Mouse (Mus musculus): Measurements from ENCODE around the gene Hspa12a. TPM values are rescaled to one million over a fixed set of nuclear protein-coding genes. Genes with fewer than 3 reads are reported as not detected.

The Hspa12a gene
- total RNA-seq, 2 experiments from 2014 or later, result 15.9 to 19.4 TPM

DNA sequence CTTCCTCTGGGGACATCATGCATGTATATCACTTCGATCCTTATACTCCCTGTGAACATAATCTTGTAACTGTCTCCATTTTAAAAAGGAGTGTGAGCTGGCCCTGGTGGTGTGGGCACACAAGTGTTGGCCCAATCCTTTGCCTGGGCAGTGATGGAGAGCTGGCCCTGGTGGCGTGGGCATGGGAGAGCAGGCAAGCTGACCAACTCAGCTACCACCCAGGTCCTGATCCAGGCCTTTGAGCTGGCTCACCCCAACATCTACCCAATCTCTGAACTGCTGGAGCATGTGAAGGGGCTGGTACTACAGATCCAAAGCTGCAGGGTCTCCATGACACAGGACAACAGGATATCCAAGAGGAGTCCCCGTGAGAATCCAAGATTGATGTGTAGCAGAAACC, 120.2 kb downstream of the Hspa12a start:
- no peak for DNase-seq

DNA sequence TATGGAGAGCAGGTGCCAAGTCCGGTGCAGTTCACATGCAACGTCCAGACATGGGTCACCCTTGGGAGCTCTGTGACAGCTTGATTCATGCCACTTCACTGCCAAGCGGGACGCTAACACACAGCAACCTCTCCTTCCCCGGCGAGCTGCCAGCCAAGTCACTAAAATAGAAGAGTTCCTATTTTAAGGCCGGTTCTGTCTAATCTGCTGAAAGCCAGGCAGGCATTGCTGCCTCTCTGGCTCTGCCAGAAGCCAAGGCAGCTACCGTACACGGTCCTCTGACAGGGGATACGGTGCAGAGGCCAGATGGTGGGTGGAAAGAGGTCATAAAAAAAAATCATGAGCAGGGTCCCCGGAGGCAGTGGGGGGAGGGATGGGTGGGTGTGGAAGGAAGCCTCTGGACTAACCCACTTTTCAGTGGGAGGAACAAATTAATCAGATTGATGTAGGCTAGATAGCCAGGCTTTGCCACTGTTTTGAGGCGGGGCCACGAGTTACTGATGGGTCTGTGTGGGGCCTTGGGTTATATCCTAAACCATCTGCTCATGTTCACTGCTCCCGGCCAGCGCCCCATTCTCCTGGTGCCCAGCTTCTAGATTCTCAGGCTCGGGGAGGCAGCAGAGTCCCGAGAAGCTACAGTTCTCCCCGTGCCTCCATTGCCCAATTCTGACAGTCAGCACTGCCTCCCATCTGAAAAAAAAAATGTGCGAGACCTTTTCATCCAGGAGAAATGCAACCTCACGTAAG, 120.8 kb downstream of the Hspa12a start:
- peak; percentile 89 to 92 for DNase-seq

DNA sequence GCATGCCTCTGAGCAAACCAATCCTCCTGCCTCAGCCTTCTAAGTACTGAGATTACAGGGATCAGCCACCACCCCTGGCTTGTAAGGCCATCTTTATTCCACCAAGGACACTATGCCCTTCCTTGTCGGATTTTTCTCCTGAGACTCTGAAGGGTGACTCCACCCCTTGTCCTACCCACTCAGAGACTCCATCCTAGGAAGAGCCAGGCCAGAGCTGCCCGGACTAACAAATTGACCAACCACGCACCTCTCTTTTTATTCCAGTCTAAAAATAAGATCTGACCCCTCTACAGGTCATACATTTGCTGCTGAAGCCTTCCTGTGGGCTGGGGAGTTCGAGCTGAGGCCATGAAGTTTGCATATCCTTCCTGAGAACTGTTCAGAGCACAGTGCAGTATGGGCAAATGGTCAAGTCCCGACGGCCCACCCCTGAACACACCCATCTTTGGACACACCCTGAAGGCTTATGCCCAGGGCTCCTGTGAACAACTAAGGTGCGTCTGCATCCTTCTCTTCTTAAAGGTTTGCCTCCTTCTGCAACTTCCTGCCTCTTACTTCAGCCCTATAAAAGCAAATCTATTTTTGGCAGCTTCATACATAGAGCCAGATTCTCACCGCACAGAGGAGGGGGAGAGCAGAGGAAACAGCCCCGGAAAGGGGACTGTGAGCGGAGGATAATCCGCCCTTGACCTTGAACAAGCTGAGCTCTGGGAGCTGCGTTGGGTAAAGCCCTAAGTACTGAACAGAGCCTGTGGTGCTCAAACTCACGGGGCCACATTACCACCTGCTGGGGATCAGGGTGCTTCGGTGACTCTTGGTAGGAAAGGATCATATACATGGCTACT, 124.7 kb downstream of the Hspa12a start:
- peak; percentile 45 to 57 for DNase-seq

DNA sequence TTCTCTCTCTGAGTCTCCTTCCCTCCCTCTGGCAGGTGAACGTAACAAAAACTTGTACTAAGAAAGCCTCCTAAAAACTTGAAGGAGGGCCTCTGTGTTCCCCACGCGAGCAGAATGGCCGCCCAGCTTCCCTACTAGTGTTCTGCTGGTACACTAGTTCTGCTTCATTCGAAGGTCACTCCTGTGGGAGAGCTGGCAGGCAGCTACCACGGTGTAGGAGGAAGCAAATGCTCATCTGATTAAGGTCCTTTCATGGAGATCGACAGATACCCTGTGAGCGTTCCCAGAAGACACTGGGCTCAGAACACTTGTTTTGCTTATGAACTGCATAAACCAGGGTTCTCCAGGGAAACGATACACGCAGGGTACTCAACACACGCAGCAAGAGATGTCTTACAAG, 126.1 kb downstream of the Hspa12a start:
- DNase-seq, result peak in 1 of 2 experiments; percentile 27

DNA sequence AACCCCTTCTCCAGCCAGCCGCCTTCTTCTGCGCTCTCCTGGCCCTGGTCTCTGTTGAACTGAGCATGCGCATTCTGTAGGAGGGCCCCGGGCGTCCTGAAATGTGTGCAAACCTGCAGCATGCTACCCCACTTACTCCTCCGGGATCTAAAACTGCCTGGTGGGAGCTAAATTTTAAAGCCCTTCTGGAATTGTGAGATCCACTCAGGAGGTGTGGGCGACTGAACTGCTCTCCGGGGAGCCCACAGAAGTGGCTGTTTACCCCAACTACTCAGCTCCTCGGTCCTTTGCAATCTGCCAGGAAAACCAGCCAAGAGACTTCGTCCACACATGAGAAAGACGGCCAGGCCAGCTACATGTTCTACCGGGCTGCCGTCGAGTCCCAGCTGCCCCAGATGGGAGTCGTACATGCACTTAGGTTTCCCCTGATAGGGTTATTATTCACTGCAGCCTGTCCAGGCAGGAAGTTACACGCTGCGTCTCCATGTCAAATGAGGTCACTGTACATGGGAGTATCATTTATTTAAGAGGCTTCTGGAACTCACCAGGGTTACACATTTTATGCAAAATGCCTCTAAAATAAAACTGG, 126.9 kb downstream of the Hspa12a start:
- DNase-seq, result peak; percentile 73 to 76

DNA sequence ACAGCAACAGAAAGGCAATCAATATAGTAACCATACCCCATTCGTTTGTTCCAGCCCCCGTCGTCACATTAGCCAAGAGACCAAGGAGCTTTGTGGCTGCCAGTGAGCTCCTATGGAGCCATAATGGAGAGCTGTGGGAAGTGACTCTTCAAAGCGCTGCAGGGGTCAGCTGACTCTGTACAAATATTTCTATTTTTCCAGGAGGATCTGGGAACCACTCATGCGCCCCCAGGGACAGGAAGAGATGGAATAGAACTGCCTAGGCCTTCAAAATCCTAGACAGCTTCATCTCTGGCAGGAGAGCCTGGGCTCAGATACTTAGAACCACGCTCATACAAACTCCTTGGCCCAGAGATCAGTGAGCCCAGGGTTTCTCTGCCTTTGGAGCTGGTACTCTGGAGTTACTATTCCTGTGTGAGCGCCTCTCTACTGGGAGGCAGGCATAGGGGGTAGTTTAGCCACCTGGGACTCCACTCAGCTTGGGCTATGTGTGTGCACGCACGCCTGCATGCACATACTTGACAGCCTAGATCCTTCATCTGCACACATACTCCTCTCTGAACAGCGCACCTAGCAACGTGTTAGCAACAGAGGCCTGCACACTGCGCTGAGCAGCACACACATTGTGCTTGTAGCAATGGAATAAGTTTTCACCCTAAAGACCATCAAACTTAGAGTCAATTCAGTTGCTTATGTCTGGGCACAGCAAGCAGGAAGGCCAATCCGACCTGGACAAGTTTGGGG, 128.1 kb downstream of the Hspa12a start:
- DNase-seq, result peak in 1 of 2 experiments; percentile 35

DNA sequence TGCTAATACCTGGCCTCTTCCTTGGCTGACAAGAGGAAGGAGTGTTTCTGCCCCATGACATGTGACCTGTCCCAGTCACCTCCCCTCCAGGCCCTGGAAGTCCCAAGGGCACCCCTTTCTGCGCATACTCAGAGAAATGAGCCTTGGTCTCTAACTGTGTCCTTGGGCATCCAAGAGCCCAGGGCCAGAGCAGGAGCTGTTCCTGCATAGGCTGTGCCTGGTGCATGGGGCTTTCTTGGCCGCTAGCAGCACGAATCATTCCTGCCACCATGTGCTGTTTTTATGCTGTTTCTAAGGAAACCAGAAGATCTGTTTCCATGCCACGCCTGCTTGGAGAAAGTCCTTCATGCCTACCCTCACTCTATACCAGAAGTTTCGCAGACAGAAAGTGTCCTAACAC, 132.9 kb downstream of the Hspa12a start:
- no peak for DNase-seq

DNA sequence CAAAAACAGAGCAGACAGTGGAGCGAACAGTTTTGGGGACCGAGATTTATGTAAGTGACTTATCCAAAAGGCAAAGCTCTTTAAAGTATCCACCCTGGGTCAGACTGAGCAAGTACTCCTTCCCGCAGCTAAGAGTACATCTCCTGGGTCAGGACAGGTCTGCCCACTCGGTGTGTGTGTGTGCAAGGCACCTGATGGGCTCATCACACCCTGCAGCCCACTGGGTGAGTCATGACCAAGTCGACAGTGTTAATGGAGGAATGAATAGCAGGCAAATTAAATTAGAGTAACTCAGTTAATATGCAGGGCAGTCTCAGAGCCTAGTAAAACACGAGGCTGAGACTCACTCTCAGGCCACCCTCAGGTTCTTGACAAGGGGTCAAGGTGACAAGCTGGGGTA, 134.6 kb downstream of the Hspa12a start:
- no peak for DNase-seq

DNA sequence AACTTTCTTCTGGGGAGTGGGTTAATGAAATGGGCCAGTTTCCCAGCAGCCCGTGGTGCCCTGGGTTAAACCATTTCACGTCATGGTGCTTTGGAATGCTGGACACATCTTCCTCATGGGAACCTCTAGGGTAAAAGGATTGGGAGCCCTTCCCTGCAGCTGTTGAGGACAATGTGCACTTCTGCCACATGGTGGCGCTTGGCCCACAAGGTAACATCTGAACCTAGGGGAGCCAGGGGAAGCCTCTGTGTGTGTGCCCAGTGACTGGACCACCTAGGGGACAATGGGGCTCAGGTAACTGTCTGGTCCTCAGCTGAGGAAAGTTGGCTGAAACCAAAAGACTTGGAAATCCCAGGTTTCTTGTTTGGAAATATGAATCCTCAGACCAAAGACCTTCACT, 137.1 kb downstream of the Hspa12a start:
- DNase-seq, result peak; percentile 67 to 86

DNA sequence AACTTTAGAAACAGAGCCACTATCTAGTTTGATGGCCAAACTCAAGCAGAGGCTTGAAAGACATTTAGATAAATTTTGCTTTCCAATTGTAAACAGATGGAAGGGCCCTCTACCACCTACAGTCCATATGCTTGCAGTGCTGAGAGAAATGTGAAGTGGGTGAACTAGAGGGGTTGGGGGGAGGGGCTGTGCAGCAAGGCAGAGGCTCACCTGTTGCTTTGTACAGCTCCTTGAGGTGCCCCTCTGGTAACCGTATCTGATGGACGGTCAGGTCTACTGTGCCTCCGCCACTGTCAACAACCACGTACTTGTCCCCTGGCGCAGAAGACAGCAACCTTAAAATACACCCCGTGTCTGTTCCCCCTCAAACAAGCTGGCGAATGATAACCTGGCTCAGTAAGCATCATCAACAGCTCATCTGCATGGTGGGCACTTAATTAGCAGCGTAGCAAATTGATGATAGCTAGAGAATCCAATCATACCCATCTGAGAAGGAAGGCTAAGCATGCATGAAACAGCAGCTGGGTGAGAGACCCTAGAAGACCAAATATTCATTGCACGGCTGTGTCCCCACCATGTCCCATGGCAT, 138.2 kb downstream of the Hspa12a start:
- no peak for DNase-seq

DNA sequence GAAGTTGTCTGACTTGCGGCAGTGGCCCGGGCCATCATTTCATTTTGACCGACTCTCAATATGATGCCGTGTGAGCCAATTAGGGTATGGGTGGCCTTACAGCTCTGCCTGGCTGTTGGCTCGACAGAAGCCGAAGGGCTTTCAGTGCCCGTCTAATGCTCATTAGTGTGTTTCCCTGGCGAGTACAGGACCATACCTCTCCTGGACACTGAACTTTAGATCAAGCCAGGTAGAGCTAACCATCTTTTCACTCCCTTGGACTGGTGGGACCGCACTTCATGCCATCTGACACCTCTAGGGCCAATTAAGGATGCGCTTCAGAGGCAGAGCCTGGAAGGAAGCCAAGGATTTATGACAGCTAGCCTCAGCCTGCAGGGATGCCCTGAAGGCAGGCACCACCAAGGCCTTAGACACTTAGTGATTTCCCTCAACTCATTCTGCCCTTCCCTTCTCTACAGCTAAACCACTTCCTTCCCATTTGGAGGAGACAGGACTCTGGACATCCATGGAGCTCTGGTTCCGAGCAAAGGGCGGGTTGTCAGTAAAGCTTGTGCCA, 148.3 kb downstream of the Hspa12a start:
- no peak for DNase-seq

DNA sequence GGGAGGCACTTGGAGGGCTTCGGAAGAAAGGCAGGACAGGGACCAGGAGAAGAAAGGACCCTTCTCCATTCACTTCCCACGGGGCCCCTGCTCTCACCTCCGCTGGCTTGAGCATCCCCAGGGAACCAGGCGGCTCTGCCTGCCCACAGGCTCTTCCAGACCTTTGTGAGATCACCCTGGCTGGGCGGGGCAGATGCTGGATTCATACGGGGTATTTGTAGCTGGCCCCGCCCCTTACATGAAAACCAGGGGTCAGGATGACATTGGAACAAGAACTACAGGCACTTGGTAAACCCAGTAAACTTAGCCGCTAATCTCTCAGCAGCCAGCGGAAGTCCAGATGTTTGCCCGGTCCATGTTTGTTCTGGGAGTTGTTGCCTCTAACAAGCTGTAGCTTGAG, 149.2 kb downstream of the Hspa12a start, which contains the start of gene 1700019N19Rik:
1700019N19Rik (minus strand) TSS at position 178 of the 400 bp plus-strand sequence.
- DNase-seq, result no peak

DNA sequence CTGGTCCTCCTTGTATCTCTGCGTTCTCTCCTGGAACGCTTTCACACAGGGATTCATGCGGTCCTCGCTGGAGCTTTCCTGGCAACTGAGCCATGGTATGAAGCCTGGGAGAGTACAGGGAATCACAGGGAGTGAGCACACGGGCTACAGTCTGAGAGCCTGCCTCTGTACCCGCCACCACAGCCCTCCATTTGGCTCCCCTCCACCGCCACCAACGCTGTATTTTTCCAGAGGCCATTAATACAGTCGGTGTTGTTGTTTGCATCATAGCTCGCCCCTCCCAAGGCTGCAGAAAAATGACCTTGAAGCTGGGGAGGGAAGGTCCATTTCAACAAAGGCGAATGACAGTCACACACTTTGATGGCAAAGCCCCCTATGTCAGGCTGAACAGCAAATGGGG, 154.3 kb downstream of the Hspa12a start:
- DNase-seq, result no peak

DNA sequence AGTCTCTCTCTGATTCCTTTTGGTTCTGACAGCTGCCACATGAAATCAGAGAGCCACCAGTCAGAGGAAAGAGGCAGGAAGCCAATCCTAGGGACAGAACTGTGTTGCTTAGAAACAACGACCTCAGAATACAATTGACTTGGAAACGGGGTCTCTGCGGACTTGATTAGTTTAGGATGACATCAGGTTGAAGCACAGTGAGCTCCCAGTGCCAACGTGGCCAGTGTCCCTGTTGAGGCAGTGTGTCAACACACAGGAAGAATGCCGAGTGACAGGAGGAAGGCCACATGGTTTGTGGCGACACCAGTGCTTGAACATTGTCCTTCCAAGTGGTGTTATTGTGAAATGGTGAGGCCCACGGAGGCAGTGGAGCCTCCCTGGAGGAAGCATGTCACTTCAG, 159.5 kb downstream of the Hspa12a start:
- no peak for DNase-seq

DNA sequence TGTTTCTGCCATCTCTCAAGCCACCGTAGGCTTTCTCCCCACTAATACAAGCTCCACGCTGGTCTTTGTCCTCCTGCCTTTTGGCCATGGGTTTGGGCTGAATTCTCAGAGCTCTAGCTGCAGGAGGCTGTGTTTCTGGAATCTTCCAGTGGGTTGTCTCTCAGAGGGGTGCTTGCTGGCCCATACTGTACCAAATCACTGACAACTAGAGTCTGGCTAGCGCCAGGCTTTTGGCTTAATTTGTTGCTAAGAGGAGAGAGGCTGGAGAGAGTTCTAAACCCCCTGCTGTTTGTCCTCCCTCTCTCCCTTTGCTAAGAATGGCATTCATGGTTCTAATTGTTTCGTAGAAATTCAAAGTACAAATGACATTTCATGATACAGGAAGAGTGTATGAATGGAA, 161.9 kb downstream of the Hspa12a start:
- DNase-seq, result no peak

DNA sequence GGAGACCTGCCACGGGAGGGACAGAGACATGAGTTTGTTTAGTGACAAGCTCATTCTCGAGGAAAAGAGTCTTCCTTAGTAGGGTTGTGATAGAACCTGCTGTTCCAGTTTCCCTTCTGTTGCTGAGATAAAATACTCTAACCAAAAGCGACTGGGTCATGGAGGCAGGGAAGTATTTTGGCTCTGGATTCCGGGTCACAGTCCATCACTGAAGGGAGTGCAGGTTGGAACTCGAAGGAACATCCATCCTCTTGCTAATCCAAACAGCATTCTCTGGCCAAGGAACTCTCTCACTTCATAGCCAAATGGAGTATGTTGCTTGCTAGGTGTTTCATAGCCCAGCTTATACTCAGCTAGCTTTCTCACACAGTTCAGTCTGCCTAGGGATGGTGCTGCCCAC, 167.0 kb downstream of the Hspa12a start:
- DNase-seq, result no peak

DNA sequence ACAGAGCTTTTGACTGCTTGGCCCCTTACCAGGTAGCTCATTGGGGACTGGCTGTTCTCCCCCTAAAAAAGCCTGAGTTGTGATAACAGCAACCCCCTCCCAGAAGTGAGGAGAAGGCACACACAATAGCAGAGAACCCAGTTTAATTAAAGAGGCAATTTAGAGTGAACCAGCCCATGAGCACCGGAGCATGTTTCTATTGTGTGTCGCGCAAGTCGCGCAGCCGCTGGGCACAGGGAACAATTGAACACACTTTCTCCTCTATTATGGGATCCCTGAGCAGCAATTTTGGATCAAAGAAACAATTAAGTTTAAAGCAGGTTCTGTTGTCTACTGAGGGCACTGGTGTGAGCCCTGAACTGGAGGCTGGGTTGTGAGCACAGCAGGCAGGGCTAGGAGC, 176.1 kb downstream of the Hspa12a start:
- no peak for DNase-seq

DNA sequence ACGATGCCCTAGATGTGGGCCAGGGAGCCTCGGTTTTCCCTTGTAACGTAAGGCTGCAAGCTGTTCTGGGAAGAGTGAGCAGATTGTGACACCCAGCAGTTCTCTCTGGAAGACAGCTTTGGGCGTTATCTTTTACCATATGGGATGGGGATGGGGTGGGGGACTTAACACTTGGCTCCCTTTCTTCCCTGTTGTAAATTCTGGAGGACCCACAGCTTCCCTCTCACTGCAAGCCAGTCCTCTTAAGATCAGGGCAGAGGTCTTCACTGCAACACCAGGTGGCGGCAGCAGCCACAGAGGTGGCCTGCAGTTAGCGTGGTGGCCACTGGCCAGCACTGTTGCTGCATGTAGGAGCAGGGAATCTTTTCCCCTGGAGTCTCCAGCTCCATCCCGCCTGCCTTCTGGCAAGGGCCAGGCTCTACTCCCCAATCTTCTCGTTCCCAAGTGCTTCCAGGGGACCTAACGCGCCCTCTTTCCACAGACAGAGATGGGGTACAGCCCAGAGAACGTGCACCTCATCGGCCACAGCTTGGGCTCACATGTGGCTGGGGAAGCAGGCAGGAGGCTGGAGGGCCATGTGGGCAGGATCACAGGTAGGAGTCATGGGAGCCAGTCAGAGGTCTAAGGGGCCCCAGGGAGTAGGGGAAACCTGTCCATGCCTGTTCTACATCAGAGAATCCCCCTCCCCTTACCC, 180.5 kb downstream of the Hspa12a start:
- peak; percentile 55 to 56 for DNase-seq

DNA sequence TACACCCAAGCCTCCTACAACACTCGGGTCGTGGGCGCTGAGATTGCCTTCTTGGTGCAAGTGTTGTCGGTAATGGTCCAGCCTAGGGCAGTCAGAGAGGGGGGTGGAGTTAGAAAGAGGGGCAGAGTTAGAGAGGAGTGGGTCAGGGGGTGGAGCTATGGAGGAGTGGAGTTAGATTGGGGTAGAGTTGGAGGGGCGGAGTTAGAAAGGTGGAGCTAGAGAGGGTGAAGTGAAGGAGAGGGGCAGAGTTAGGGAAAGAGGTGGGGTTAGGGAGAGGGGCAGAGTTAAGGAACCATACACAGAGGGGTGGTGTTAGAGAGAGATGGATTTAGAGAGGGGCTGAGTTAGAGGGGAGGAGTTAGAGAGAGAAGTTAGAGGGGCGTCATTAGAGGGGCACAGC, 181.1 kb downstream of the Hspa12a start:
- no peak for DNase-seq

DNA sequence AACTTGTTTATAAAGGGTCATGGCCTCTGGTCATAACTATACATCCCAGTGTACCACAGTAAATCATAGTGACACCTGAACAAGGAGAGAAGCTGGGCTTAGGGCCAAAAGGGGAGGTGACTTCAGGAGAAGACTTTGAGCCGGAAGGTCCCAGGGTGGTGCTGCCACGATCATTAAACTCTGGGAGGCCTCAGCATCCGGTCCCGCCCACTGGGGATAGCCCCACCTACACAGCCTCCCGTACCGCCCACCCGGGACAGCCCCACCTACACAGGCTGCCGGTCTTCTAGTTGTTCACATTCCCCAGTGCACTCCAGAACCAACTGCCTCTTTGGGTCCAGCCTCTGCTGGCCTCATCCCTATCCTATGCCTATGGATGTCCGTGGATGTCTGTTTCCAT, 184.0 kb downstream of the Hspa12a start, which contains the start of gene Pnliprp2:
Pnliprp2 (plus strand) TSS at position 297 of the 400 bp plus-strand sequence.
- DNase-seq, result no peak

DNA sequence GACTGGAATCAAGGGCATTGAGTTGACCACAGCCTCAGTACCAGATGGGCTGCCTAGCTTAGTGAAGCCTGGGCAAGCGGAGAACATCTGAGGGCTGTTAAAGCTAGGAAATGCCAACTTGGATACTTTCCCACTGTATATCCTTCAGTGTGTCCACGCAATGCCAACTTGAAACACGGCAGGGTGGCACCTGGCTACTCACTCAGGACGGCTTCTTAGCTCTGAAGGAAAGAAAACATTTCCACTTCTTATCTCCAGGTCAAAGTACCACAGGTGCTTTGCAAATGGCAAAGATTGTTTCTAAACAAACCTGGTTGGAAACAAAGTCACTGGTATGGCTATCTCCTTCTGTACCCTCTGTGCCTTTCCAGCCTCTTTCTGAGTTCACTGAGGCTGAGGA, 184.6 kb downstream of the Hspa12a start:
- no peak for DNase-seq

Data from heart, adult 18-20 months (tissue).